Mouse (Mus musculus): ENCODE results near the gene Bcar3.

The Bcar3 gene

DNA sequence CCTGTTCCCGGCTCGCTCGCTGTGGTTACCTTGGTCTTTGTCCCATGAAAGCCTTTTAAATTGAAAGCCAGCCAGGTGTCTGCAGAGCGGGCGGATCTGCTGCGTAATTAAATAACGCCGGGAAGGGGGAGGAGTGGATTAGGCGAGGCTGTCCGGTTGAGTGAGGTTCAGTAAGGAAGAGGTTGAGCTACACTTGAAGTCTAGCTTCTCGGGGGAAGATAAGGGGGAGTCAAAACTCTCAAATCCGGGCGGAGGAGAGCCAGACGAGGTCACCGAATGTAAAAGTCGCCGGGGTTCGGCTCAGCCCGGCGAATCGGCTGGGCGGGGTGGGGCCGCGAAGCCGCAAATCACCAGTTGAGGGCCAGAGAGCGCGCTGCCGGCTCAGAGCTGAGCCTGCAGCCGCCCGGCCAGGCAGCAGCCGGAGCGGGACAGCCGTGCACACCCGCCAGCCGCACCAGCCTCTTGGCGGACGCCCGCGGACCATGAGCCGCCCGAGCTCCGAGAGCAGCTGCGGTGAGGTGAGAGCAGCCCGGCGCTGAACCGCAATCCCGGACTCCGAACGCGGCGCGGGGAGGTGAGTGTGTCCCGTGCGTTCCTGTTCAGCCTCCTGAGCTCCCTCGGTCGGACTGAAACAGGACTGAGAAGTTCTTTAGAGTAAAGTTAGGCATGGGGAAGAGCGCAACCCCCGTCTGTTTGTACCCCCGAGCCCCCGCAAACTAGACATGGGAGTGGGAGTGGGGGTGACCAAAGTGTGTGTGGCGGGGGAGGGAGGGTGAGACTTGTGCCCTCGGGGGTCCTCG, 125.9 kb downstream of the Bcar3 start:
- DNase-seq (ENCODE audit: low read depth, low spot score): peak; percentile 57

DNA sequence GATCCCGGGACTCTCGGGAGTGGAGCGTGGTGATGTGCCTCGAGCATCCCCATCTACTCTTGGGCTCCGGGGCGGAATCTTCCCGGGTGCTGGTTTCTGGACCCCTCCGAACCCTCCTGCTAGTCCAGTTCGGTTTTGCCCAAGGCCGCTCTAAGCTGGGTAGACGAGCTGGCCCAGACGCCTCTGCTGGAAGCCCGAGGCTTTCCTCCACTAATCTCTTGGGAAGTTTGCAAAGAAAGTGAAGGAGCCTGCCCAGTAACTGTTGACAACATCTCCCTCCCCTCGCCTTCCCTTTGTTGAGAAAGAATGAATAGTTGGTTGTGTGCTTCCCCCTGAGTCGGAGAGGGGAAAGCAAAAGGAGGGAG, 126.5 kb downstream of the Bcar3 start:
- no peak for DNase-seq (ENCODE audit: low read depth, low spot score)

DNA sequence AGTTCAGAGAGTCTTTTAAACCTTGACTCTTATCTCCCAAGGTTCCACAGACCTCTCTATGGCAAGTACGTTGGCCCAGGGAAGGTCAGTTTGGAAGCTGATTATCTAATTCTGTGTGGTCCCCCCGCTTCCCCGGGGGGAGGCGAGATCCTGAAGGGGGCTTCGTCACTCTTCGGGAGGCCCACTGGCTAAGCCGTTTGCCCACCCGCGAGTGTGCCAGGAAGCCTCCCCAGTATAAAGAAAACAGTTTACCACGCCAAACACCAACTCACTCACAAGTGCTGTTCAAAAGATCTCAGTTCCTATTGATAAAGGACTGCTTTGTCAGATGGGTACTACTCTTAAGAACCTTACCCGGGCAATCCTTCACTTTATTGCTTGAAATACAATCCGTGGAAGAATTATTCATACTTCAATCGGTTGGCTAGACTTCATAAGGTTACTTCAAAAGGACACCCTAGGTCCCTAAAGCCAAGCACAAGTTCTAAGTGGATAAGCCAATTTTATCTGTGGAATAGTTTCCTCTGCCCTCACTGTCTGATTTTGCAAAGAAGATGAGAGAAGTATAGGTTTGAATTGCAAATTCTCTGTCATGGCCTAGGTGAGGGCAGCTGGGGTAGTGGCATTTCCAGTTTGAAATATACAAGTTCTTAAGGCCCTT, 127.2 kb downstream of the Bcar3 start:
- no peak for DNase-seq (ENCODE audit: low read depth, low spot score)

DNA sequence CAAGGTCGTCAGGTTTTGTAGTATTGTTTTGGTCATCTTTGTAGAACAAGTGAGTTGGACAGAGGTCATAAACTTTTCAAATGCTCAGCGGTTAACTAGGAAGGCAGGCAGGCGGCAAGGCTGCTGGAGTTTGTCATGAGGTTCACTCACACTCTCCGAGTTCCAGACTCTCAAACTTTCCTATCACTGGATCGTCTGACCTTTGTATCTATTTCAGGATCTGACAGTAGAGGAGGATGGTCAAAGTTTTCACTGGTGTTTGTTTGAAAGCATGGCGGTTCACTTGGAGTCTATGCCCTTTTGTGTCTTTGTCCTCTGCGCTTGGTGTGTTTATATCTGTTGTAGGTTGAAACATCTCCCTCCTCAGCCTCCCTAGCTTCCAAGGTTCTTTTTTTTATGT, 127.9 kb downstream of the Bcar3 start:
- no peak for DNase-seq (ENCODE audit: low read depth, low spot score)

DNA sequence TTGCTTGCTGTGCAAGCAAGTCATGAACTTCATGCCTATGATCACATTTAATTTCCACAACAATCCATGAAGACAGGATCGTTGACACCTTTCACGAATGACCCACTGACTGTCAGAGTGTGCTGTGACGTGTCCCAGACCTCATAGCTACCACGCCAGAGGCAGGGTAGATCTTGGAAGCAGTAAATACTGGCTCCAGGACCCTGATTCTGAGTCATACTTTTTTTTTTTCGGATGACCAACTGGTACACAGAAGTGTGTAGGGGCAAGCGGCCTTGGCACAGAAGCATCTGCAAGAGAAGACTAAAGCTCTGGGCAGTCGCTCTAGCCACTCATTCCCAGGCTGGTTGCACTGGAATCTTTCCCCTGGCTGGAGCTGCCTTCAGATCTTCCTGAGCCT, 128.3 kb downstream of the Bcar3 start:
- DNase-seq (ENCODE audit: low read depth, low spot score): no peak

DNA sequence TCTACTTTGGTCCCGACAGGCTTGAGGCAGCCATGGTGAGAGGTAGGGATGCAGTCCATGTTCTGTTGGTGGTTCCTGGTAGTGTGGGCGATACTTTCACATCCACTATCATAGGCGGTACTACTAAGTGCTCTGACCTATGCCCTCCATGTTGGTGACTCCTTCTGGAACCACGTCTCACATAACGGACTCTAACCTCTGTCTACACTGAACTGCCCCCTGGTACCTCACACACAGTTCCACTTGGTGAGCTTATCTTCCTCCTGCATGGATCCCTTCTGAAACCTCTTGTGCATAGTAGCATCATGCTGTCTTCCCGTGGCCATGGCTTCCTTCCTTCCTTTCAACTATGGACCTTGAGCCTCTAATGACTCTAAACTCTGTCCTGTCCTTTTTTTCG, 129.7 kb downstream of the Bcar3 start:
- no peak for DNase-seq (ENCODE audit: low read depth, low spot score)

DNA sequence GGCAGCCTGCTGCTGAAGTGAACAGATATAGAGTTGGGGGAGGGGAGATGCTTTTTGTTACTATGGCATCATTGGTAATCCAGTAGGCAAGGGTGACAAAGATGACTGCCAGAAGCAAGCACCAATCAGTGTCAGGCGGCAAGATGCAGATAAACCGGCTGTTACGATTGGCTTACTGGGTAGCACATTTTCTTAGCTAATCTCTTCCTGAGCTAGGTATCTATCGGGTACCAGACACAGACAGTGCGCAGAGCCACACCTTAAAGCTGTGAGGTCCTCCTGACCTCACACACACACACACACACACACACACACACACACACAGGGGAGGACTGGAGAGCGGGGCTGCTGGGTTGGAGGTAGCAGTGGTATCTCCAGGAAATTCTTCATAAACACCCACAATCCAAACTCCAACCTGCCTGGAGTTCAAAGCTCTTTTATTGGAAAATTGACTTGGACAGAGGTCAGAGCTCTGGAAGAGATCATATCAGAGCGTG, 134.4 kb downstream of the Bcar3 start:
- DNase-seq (ENCODE audit: low read depth, low spot score): no peak

DNA sequence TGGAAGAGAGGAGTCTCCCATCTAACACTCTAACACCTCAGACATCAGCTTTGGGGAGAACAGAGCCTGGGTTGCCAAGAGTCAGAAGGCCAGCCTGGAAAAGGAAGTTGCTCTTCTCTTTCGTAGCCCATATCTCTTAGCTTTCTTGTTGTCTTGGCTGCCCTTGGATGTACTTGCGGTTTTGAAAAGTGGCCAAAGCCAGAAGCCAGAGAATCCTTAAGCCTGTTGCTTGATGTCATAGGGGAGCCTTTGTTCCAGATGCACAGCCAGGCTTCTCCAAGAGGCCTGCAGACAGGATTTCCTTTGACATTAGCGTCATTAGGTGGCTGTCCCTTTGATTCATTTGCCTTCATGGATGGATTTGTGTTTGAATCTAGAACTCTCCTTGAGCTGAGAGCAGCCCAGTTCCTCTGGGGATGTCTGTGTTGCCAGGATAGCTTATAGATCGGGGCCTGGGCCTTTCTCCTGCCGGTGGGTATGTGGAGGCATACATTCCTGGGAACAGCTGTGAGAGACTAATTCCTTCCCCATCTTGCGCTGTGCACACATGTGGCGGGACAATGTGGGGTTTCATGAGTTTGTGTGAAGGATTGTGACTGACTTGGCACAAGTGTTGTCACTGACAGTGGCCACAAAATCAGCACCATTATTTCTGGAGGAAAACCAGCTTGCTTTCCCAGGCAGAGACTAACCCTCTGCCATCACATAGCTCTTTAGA, 137.0 kb downstream of the Bcar3 start:
- DNase-seq (ENCODE audit: low read depth, low spot score): no peak

DNA sequence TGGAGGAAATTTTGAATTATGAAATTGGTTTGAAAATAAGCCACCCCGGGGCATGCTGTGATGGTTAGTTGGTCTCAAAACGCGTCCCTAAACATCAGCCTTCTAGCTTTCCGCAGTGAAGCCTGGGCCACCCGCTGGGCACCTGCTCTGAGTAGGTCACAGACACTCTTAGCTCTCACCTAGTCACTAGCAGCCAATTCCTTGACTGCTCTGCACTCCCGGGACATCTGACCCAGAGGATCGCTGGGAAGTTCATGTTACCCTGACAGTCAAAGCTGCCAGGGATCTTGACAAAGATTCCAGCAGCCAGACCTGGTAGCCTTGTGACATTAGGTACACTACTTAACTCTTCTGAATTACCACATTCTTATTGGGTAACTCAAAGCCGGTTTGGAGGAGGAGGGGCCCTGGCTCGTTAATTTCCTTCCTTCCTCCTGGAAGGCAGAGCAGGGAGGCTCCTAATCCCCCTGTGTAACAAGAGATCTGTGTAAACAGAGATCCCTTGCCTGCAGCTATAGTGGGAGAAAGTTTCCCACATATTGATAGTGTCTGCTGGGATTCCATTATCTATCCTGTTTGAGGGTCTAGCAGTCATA, 139.0 kb downstream of the Bcar3 start:
- no peak for DNase-seq (ENCODE audit: low read depth, low spot score)

DNA sequence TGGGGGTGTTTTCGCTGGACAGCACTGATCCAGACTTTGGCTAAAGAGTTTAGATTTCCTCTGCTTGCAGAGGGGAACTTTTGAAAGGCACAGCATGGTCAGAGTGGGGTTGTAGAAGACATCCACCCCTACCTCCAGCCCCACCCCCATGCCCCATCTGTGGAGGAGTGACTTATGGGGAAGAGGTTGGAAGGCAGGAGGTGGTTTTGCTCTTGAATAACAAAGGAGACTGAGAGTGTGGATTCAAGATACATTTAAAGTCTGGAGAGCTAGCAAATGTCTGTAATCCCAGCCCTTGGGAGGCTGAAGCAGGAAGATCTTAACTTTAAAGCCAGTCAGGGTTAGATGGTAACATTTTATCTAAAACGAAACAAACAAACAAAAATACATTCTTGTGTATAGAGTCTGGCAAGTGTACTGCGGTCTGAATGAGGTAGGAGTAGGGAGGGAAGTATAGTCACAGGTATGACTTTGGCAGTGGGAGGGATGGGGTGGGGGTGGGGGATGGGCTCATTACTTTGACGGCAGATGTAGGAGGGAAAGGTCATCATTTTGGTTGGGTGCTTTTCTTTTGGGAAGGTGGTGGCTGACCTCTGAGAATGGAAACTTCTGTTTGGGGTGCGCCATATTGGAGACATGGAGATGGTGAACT, 140.2 kb downstream of the Bcar3 start:
- DNase-seq (ENCODE audit: low read depth, low spot score): no peak

DNA sequence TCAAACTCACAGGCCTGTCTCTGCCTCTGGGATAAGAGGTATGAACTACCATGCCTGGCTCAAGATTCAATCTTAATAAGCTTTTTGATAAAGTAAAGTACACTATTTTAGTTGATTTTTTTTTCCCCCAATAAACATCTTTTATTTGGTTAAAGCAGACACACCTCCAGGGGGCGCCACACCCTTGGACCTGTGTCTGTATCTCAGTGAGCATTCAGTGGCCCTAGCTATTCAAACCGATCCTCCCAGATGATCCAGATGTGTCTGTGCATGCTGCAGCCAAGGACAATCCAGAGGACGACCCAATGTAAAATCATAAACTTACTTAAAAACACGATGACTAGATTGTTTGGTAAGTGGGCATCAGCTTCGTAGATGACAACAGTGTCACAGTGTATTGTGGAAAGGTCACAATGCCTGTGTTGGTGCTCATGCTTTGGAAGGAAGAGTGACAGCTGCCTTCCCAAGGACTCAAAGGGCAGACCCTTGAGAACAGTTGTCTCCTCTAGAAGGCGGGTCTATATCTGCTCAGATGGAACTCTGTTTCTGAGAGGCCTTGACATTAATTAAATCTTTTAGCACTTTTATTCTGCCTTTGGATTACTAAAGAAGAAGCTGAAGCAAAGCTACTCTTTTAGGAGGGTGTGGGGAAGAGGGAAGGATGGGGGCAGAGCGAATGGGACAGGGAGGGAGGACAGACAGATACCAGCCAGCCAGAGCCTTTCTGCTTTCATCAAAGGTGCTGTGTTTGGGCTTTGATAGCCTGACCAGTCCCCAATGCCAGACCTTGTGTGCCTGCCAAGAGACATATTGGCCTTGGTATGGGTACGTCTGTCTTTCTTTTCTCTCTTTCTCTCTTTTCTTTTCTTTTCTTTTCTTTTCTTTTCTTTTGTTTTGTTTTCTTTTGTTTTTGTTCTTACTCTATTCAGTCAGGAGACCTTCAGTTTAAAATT, 141.3 kb downstream of the Bcar3 start:
- no peak for DNase-seq (ENCODE audit: low read depth, low spot score)

DNA sequence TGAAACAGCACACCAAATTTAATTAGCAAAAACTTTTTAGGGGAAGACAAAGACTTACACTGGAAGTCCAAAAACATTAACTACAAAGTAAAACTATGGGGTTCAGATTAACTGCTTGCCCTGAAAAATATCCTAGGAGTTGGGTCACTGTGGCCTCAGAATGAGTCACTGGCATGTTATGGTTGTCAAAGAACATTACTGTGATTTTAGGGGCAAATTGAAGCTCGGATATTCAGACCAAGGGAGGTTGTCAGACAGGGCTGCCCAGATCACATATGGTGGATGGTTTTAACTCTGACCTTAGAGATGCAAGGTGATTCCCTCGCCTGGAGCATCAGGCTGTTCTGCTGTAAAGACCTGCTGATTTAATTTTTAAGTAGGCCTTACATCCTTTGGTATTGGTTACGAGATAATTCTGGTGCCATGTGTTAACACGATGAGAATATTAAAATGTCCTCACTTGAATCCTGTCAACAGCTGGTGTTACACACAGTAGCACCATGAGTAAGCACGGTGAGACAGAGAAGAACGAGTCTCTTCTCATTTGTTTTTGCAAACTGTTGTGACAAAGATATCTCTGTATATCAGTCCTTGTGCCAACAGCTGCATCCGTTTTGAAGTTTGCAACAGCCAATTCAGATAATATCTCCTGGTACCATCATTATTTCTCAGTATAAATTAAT, 144.3 kb downstream of the Bcar3 start:
- no peak for DNase-seq (ENCODE audit: low read depth, low spot score)

DNA sequence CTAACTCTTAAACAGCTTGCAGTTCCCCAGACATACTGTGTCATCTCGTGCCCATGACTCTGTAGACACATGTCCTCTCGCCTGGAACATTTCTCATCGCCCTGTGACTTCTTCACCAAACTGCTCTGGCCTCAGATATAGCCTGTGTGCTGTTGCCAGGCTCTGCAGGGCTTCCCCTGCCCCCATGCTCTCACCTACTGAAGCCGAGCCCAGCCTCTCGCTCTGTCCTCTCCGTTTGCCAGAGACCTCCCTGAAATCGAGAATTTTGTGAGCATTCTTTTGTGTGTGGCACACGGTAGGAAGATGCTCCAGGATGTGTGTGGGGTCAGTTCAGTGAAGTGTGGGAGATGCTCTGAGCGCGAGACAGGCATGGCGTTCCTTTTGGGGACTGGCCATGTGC, 151.8 kb downstream of the Bcar3 start:
- no peak for DNase-seq (ENCODE audit: low read depth, low spot score)

DNA sequence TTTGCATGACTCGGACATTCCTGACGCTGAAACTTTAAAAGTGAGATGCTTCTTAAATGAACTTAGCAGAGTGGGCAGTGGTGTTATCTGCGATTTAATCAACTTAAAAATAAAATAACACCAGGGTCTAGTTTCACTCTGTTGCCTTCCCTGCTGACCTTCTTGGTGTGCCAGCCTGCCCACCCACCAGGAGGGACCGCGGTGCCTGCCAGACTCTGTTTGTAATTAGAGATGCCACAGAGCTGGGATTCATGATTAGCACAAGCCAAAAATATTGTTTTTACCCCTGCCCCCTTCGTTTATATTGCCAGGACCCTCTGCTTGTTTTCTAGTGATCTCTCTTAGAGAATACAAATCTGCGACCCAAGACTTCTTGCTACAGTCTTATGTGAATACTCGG, 152.7 kb downstream of the Bcar3 start:
- DNase-seq (ENCODE audit: low read depth, low spot score): no peak

DNA sequence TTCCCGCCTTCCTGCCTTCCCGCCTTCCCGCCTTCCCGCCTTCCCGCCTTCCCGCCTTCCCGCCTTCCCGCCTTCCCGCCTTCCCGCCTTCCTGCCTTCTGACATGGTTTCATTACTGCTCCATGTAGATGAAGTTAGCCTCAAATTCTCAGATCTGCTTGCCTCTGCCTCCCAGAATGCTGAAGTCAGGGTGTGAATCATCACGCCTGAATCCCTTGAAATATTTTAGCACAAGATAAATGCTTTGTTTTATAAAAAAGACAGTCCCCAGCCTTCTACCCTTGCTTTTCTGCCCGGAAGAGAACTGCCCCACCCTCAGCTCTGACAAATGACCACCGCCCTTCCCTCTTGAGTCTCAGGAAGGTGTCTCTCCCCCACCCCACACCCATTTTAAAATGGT, 154.3 kb downstream of the Bcar3 start:
- DNase-seq (ENCODE audit: low read depth, low spot score): no peak

DNA sequence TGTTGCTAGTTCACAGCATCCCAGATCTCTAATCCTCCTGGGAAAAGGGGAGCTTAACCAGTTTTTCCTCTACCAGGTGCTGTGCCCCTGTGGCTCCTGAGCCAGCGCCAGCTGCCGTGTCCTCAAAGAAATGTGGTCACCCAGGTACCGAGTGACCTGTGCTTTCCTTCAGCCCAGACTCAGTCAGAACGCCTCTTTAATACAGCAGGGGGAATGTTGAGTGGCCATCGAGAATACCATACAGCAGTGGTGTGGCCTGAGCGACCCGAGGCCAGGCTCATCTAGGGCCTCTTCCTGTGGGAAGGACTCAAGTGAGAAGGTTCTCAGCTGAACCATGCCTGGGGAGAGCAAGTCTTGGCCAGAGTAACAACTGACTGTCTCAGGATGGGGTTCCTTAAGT, 156.1 kb downstream of the Bcar3 start:
- no peak for DNase-seq (ENCODE audit: low read depth, low spot score)

DNA sequence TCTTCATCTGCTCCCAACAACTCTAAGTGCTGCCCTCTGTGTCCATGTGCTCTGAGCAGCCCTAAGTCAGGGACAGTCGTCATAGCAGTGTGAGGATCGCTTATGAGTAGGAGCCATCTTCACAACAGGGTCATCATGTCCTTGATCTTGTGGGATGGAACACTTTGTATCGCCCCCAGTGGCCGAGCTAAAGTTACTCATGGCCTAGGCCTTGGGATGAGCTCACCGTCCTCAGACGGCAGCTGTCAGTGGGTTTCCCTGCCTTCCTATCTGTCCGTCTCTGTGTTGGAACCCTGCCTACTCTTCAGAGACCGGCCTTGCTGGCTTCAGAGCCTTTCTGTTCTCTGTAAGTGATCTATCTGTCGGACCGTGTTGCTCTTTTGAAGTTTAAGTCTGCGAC, 159.9 kb downstream of the Bcar3 start:
- DNase-seq (ENCODE audit: low read depth, low spot score): no peak

DNA sequence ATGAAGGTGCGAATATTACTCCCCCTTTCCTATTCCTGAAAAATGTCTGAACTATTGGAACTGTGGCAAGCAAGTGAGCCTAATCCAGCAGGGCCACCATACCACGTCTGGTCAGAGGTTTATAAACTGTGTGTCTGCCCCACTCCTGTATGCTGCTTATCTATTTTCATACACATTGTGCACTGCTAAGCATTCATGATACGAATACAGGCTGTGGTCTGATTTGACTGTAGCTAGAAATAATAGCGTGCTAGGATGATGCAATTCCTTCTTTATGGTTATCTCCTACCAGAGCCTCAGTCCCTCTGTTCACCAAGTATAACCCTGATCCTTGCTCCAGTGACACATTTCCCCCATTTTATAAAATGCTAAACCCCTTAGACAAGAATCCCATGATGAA, 162.2 kb downstream of the Bcar3 start:
- DNase-seq (ENCODE audit: low read depth, low spot score): no peak

DNA sequence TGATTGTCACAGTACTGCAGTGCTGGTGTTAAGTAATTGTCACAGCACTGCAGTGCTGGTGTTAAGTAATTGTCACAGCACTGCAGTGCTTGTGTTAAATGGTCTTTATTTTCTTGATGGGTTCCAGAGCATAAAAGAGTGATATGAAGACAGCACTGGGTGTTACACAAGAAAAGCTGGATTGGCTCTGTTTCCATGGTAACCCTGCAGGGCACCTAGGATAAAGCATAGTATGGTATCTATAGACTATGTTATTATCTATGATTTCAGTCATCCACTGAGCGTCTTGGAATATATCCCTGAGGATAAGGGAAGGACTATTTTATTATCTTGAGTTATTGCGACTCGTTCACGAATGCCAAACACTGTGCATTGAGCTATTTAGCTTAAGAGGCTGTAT, 162.9 kb downstream of the Bcar3 start:
- no peak for DNase-seq (ENCODE audit: low read depth, low spot score)

DNA sequence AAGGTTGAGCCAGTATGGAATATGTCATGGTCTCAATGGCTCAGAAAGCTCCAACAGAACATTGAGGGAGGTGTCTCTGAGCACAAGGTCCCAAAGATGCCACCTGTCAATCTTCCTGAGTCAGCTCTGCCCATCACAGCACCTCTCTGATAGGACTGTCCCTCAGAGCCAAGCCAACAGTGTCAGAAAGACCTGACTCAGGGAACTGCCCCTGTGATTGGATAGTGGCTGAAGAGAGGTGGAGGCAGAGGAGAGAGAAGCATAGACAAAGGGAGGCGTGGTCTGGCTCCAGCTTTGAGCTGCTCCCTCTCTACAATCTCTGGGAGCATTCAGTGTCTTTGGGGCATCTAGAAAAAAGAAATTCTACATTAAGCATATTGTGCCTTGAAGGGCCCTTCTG, 163.8 kb downstream of the Bcar3 start:
- no peak for DNase-seq (ENCODE audit: low read depth, low spot score)
